In the genomic region with DNA sequence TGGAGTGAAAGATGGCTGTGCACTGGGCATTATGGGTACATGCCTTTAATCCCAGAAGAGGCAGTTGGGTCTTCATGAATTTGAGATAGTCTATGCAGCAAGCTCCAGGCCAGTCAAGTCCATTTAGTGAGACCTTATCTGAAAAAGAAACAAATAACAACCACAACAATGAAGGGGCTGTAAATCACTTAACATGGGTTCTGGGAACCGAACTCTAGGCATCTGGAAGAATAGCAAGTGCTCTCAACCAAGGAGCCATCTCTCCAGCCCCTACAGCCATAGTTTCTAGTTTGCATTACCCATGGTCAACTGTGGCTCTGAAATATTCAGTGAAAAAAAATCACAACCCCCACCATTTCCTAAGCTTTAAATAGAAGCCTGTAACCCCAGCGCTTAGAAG, we compare ENCODE assay signal across 25 mouse cellular contexts.
"Had no signal": no experiment of that assay in that cellular context is flagged by ENCODE, and none has a peak within 500 bp of the region (broad histone marks: within the 10 kb centered on the region; RNA-seq: fewer than 3 reads in every experiment).

No protein-coding gene starts in this region.

- H3K4me3 ChIP-seq: embryonic facial prominence, embryonic 10.5 days; embryonic facial prominence, embryonic 12.5 days; embryonic facial prominence, embryonic 13.5 days; embryonic facial prominence, embryonic 15.5 days; erythroblast, embryonic 14.5 days; forebrain, embryonic 10.5 days; forebrain, embryonic 12.5 days; forebrain, embryonic 13.5 days; forebrain, embryonic 15.5 days; gastrocnemius, adult 2 months; heart, adult 2 months had no signal

- H3K27me3 ChIP-seq: embryonic facial prominence, embryonic 12.5 days; embryonic facial prominence, embryonic 13.5 days; embryonic facial prominence, embryonic 15.5 days; forebrain, embryonic 12.5 days; forebrain, embryonic 13.5 days; forebrain, embryonic 15.5 days had no signal

- DNase-seq: cerebellum, adult 9-10 months; cerebellum, adult 9-11 months; cerebellum, postnatal 10 days; cerebellum, postnatal 14 days; cerebellum, postnatal 25 days; cerebellum, postnatal 36 days; embryo, embryonic 11 days; forebrain, postnatal 0 days; gastrocnemius, adult 2 months; gastrocnemius, postnatal 10 days; gastrocnemius, postnatal 14 days; gastrocnemius, postnatal 25 days; gastrocnemius, postnatal 36 days; heart, adult 11 months; heart, adult 18-20 months; heart, adult 2 months had no signal

- H3K4me2 ChIP-seq: embryonic facial prominence, embryonic 12.5 days; embryonic facial prominence, embryonic 13.5 days; embryonic facial prominence, embryonic 15.5 days; forebrain, embryonic 12.5 days; forebrain, embryonic 13.5 days; forebrain, embryonic 15.5 days had no signal

- H3K27ac ChIP-seq: embryonic facial prominence, embryonic 10.5 days; embryonic facial prominence, embryonic 12.5 days; embryonic facial prominence, embryonic 13.5 days; forebrain, embryonic 10.5 days; forebrain, embryonic 12.5 days; forebrain, embryonic 13.5 days; forebrain, embryonic 15.5 days; gastrocnemius, adult 2 months; heart, adult 2 months had no signal

- H3K9me3 ChIP-seq: embryonic facial prominence, embryonic 10.5 days; embryonic facial prominence, embryonic 12.5 days; embryonic facial prominence, embryonic 13.5 days; embryonic facial prominence, embryonic 15.5 days; forebrain, embryonic 10.5 days; forebrain, embryonic 12.5 days; forebrain, embryonic 13.5 days; forebrain, embryonic 15.5 days had no signal

- H3K36me3 ChIP-seq: embryonic facial prominence, embryonic 10.5 days; embryonic facial prominence, embryonic 12.5 days; embryonic facial prominence, embryonic 13.5 days; embryonic facial prominence, embryonic 15.5 days; forebrain, embryonic 10.5 days; forebrain, embryonic 12.5 days; forebrain, embryonic 15.5 days had no signal

- H3K9ac ChIP-seq: embryonic facial prominence, embryonic 12.5 days; embryonic facial prominence, embryonic 13.5 days; embryonic facial prominence, embryonic 15.5 days; forebrain, embryonic 12.5 days; forebrain, embryonic 13.5 days; forebrain, embryonic 15.5 days; forebrain, postnatal 0 days had no signal
